Mouse (Mus musculus): ENCODE results near the gene Eif4b. TPM values are rescaled to one million over a fixed set of nuclear protein-coding genes. Genes with fewer than 3 reads are reported as not detected.

Gene Eif4b
- 50.5 and 145 TPM in 2 replicates for polyA plus RNA-seq (2012; rRNA removed; ENCODE audit: low replicate concordance)

DNA sequence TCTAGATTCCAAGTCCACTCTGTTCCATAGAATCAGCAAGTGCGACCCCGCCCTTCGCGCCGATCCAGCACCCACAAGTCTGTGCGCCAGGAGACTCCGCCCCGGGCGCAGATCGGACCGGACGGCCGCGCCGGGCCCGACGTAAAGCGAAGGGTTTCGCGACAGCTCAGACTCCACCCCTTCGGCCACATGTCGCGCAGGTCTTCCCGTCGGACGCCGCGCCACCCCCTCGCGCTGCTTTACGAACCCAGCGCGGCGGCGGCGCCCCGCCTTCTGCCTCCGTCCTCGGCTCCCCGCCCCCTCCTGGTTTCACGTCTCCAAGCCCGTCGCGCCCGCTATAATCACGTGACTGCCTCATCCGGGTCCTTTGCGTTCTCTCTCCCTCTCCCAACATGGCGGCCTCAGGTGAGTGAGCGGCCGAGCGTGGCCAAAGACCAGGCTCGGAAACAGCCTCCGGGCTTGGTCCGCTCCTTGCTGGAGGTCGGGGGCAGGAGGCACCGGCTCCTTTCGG is at the start of gene Eif4b:
Eif4b (plus strand) TSS at position 215 of the 511 bp plus-strand sequence.

DNA sequence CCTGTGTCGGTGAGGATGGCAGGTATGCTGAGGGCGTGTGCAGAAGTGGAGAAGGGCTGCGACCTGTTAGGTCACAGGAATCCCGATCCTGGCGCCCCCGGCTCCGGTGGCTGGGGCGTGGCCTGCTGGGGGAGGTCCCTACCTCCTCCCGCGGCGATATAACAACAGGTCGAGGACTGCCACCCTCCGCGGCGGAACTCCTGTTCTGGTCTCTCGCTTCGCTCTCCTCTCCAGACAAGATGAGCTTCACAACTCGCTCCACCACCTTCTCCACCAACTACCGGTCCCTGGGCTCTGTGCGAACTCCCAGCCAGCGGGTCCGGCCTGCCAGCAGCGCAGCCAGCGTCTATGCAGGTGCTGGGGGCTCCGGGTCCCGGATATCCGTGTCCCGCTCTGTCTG is 45.5 kb upstream of the Eif4b start, which contains the start of gene Krt18:
Krt18 (plus strand) TSS at position 141 of the 400 bp plus-strand sequence.

DNA sequence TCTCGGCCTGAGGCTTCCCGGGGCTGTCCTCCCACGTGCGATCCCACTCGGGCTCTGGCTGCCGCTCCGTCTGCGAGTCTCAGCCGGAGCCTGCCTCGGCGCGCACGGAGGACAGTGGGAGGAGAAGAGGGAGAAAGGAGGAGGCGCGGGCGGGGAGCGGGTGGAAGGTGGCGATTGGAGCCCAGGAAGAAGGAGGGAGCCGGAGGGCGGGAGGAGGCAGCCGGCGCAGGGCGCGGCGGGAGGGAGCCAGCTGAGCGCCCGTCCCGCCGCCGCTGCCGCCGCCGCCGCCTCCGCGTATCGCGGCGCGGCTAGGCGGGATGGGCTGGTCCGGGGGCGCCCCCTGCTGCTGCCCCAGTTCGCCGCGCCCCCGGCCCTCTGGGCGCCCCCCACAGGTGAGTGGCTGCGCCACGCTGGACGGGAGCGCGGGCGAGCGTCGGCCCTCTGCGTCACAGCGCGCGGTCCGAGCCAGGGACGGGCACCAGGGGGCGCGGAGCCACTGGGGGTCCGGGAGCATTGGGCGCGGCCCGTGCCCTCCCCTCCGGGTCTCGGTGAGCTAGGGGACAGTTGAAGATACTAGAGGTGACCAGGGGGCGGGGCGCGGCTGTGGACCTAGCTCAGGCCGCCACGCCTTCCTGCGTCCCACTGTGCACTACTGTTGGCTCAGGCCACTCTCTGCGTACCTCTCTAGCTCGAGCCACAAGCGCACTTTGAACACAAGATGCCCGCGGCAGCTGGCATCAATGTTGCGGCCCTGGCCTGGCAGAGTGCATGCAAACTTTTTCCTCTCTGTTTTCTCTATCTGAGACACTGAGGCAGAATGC is 26.8 kb downstream of the Eif4b start, which contains the start of gene Tns2:
Tns2 (plus strand) TSS at position 253 of the 821 bp plus-strand sequence.

DNA sequence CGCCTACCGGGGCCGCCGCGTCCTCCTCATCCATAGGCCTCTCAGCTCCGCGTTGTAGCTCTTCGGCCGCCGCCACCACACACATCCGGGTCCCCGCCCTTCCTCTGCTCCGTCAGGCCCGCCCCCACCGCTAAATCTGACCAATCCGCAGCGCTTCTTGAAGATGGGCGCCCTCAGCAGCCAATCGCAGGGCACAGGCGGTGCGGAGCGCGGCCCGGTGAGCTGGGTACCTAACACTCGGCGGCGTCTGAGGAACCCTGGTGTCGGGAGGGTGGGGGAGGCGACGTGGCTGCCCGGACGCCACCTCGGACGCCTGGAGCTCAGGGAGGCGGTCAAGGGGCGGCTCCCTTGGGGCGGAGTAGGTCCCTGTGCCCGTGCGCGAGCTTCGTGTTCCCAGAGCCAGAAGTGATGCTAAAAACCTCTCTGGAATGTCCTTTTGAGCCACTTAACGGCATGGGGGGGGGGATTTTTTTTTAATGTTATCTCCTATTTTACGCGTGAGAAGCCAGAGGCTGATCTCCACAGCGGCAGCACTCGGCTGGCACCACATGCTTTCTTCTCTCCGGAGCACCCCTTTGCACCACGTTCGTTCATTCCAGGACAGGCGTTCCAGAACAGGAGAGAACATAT is 62.7 kb downstream of the Eif4b start, which contains the start of gene Spryd3:
Spryd3 (minus strand) TSS at position 106 of the 630 bp plus-strand sequence.

DNA sequence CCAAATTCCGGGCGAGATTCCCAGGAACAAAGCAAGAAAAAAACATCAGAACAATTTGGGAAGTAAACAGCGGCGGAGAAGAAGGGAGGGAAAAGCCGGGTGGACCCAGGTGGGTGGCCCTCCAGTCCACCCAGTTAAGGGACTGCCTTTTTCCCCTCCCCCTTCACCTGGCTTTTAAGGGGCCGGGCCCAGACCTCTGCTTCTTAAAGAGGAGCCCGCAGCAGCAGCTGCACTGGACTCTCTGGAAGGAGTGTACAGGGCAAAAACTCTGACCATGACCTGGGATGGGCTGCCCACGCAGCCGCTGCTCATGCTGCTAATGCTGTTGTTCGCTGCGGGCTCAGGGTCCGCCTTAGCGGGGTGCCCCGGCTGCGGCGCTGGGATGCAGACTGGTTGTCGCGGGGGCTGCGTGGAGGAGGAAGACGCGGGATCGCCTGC is 70.7 kb downstream of the Eif4b start, which contains the start of gene Igfbp6:
Igfbp6 (plus strand) TSS at position 89 of the 438 bp plus-strand sequence.

Other genes with a start within 250 kb of the Eif4b start
- gene Krt1, start 223.0 kb upstream of the Eif4b start, polyA plus RNA-seq (2012; rRNA removed; ENCODE audit: low replicate concordance): 0.08 TPM in 1 of 2 replicates, not detected in the other
- gene Krt77, start 204.1 kb upstream of the Eif4b start, polyA plus RNA-seq (2012; rRNA removed; ENCODE audit: low replicate concordance): not detected in 2 replicates
- 0.13 TPM in 1 of 2 replicates, not detected in the other for gene Krt76, start 180.9 kb upstream of the Eif4b start, polyA plus RNA-seq (2012; rRNA removed; ENCODE audit: low replicate concordance)
- 0.07 and 0.53 TPM in 2 replicates for gene Krt4, start 149.0 kb upstream of the Eif4b start, polyA plus RNA-seq (2012; rRNA removed; ENCODE audit: low replicate concordance)
- 2.7 and 9.0 TPM in 2 replicates for gene Krt79, start 133.4 kb upstream of the Eif4b start, polyA plus RNA-seq (2012; rRNA removed; ENCODE audit: low replicate concordance)
- 0.06 TPM in 2 replicates for gene Krt78, start 119.5 kb upstream of the Eif4b start, polyA plus RNA-seq (2012; rRNA removed; ENCODE audit: low replicate concordance)
- 2.4 and 188 TPM in 2 replicates for gene Krt8, start 69.3 kb upstream of the Eif4b start, polyA plus RNA-seq (2012; rRNA removed; ENCODE audit: low replicate concordance)
- gene Krt18, start 45.6 kb upstream of the Eif4b start, polyA plus RNA-seq (2012; rRNA removed; ENCODE audit: low replicate concordance): 1.2 and 88.2 TPM in 2 replicates
- gene Tns2, start 26.6 kb downstream of the Eif4b start, polyA plus RNA-seq (2012; rRNA removed; ENCODE audit: low replicate concordance): 150 and 234 TPM in 2 replicates
- 33.0 and 40.9 TPM in 2 replicates for gene Spryd3, start 62.5 kb downstream of the Eif4b start, polyA plus RNA-seq (2012; rRNA removed; ENCODE audit: low replicate concordance)
- gene Igfbp6, start 70.6 kb downstream of the Eif4b start, polyA plus RNA-seq (2012; rRNA removed; ENCODE audit: low replicate concordance): 189 and 436 TPM in 2 replicates
- gene Soat2, start 76.8 kb downstream of the Eif4b start, polyA plus RNA-seq (2012; rRNA removed; ENCODE audit: low replicate concordance): 0.47 and 1.2 TPM in 2 replicates
- 29.3 and 49.5 TPM in 2 replicates for gene Zfp740, start 129.5 kb downstream of the Eif4b start, polyA plus RNA-seq (2012; rRNA removed; ENCODE audit: low replicate concordance)
- gene Csad, start 131.0 kb downstream of the Eif4b start, polyA plus RNA-seq (2012; rRNA removed; ENCODE audit: low replicate concordance): 247 and 354 TPM in 2 replicates
- gene Itgb7, start 158.2 kb downstream of the Eif4b start, polyA plus RNA-seq (2012; rRNA removed; ENCODE audit: low replicate concordance): 6.4 and 14.8 TPM in 2 replicates
- gene Rarg, start 183.7 kb downstream of the Eif4b start, polyA plus RNA-seq (2012; rRNA removed; ENCODE audit: low replicate concordance): 51.9 and 67.6 TPM in 2 replicates
- 0.11 and 0.48 TPM in 2 replicates for gene Gm9918, start 196.8 kb downstream of the Eif4b start, polyA plus RNA-seq (2012; rRNA removed; ENCODE audit: low replicate concordance)
- 111 and 118 TPM in 2 replicates for gene Mfsd5, start 205.7 kb downstream of the Eif4b start, polyA plus RNA-seq (2012; rRNA removed; ENCODE audit: low replicate concordance)
- gene Espl1, start 222.5 kb downstream of the Eif4b start, polyA plus RNA-seq (2012; rRNA removed; ENCODE audit: low replicate concordance): 2.7 and 6.0 TPM in 2 replicates

Data from subcutaneous adipose tissue, adult 2 months (tissue).